Mouse (Mus musculus): ENCODE results near the gene Macrod2.

Macrod2 gene

DNA sequence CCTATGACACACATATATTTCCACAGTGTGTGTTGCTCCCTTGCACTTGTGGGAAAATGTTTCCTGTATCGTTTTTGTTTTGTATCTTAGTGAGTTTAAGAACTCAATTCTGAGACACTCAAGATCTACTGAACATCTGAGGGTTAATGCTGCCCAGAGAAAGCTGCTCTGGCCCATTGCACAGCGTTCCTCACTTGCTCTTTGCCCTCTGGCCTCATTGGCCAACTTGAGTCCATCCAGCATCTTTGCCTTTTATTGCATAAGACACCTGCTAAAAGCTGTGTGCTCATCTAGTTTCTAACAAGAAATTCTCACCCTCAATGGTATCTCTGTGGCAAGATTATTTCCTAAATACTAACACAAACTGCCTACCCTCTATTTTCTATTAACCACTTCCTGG is 1435.4 kb downstream of the Macrod2 start:
- no peak for DNase-seq (ENCODE audit: low read depth, low spot score)

- DNase-seq (ENCODE audit: low read depth, low spot score), result no peak
Measured at GRCm38 (mm10) chr2:141831515-141831914, 1436.4 kb downstream of the Macrod2 start.

DNA sequence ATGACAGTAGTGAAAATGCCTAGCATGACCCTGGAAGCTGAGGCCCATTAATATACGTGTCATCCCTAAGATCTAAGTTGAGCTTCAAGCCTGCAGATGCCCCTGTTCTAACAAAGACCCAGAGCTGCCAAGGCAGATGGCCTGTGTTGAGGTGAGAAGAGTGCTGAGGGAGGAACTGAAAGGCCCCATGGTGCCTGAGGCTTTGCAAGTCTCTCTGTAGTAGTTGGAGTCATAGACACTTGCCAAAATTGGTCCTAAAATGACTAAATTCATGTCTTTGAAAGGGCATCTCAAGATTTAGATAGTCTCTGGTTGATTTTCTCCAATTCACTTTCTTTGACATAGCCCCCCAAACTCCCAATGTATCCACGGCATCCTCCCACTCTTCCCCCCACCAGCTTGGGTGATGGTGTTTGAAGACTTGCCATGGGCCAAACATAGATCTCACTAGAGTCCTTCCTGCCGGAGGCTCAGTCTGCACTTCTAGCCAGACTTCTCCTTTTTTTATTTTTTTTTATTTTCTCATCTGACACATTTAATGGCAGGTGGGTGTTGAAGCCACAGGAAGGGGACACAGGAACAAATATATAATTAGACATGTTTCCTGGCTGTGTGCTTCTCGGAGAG is 1439.2 kb downstream of the Macrod2 start:
- no peak for DNase-seq (ENCODE audit: low read depth, low spot score)

DNA sequence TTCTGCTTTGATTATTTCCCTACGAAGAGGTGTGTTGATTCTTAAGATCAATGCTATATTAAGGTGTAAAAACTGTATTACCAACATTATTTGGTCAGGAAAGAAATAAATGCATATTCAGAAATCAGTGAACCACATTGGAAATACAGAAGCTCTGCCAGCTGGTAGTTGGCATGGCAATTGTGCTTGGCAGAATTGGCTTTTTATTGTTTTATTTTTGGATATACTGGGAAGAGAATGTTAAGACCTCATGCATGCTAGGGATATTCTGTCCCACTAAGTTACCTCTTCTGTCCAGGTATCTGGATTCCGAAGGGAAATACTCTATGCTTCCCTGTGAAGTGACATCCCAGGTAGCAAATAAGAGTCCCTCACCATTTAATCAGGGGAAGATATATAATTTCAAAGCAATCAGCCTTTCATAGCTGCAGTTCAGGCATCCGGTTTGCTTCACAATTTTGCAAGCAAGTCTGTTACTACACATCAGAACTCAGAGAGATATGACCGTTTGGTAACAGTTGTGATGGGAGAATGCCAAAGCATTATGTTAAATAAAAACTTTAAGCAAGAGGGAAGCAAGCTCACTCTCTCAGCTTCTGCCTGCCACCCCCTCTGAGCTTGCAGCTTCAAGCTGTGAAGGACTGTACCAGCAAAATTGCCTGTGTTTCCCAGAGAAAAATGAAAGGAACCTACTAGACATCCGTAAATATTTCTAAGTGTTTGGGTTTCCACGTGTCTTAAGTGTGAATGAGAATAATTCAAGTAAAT is 1449.5 kb downstream of the Macrod2 start:
- no peak for DNase-seq (ENCODE audit: low read depth, low spot score)

DNA sequence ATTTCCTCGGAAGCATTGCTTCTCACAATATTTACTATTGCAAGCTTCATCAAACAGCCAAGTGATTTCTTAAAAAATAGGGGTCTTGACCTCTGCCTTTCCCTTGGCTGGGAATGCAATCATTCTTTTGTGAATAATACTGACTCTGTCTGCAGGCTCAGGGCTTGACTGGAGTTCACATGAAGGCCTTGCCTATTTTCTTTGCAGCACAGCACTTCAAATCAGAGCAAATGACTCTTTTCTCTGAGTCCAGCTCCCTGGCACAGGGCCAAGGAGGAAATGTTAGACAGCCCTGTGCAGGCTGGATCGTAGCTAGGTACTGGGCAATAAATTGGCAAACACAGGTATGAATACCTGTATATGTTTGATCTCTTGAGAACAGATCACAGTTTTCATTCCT is 1464.1 kb downstream of the Macrod2 start:
- DNase-seq (ENCODE audit: low read depth, low spot score), result peak; percentile 51

DNA sequence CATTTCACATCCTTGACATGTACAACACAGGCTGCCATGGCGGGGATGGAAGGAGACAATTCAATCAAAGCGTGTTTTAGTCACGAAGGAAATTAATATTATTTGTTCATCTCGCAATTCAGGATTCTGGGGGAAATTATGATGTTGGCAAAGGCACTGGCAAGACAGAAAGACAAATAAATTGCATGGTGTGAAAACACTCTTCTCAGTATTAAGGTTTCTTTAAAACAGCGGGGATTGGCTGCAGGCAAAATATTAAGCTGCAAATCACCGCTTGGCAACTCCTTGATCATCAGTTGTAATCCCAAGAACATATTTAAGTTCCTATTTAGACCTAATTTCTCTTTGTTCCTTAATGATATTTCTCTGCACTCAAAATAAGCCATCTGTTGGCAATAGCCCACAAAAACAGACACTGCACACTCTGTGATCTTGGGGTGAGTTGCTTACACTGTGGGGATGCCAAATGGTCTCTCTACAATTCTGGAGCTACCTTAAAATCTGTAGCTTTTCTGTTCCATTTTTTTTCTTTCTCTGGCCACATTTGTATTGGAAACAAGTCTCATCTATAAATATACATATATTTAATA is 1466.7 kb downstream of the Macrod2 start:
- no peak for DNase-seq (ENCODE audit: low read depth, low spot score)

- DNase-seq (ENCODE audit: low read depth, low spot score), result no peak
Measured at GRCm38 (mm10) chr2:141862531-141863265, 1467.6 kb downstream of the Macrod2 start.

GRCm38 (mm10) chr2:141863628-141864165 is 1468.6 kb downstream of the Macrod2 start:
- DNase-seq (ENCODE audit: low read depth, low spot score), result no peak

DNA sequence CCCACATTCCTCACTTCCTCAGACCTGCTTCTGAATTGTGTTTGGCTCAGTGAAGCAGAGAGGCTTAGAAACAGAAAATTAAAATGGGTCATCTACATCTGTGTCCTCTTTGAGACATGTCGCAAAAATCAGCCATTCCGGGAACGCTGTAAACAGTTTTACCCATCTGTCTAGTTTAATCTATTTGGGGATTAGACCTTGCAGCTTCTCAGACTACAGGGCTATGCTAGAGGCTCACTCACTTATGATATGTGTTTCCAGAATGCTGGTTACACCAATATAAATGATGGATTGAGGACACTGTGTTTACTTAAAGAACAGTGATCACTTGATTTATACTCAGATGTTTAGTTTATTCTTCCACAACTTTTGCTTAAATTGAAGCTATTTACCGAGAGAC is 1475.8 kb downstream of the Macrod2 start:
- DNase-seq (ENCODE audit: low read depth, low spot score), result no peak

DNA sequence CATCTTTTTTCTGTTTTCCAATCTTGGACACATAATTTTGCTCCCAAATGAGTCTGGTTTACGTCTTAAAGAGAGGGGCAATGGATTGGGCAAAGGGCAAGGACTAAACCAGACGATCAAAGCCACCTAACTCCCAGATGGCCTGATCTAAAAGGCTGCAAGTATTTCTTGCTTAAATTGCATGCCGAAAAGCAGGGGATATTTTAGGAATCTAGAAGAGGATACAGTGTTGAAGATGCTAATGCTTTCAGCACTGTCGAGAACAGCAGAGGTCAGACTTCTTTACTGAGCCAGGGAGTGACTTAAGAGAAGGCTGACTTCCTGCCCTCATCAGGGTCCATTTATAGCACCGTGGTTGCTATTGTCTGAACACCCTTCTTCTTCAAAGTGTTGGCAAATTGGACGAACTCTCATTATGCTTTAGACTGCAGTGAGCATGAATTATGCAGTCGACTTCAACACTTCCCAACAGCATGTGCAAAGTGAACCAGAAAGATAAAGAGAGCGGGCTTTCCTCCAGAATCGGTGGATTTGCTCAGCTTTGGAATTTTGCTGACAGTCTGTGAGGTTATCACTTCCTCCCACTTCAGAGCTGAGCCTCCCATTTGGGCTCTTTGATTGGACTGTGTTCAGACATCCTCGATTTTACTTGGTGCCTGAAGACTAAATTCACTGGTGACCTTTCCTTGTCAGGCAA is 1481.2 kb downstream of the Macrod2 start:
- DNase-seq (ENCODE audit: low read depth, low spot score), result no peak

DNA sequence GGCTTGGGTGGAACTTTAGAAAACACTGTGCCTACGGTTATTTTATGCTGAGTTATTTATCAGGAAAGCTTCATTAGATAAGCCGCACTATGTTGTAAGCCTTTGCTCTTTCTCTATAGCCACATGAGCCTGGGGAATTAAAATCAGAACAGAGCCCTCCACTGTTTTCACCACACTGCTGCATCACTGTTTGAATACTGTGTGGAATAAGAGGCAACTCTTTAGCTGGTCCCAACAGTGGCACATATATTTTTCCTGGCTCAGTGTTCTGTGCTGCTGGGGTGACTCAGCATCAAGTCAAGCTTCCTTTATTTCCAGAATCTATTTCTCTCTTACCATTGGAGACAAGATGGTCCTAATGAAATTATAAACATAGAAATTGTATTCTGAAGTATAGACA is 1481.8 kb downstream of the Macrod2 start:
- no peak for DNase-seq (ENCODE audit: low read depth, low spot score)

DNA sequence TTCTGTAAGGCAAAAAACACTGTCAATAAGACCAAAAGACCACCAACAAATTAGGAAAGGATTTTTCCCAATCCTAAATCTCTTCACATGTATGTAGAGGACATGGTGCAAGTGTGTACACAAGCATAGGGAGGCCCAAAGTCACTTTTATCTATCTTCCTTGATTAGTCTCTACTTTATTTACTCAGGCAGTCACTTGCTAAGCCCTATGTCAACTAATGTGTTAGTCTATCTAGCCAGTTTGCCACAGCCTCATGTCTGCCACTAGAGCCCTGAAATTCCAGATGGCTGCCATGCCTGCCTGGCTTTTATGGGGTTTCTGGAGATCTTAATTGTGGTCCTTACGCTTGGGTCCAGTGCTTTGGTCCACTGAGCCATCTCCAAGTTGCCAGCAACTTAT is 1483.4 kb downstream of the Macrod2 start:
- DNase-seq (ENCODE audit: low read depth, low spot score), result no peak

- peak; percentile 64 for DNase-seq (ENCODE audit: low read depth, low spot score)
Measured at GRCm38 (mm10) chr2:141879711-141880110, 1484.6 kb downstream of the Macrod2 start.

DNA sequence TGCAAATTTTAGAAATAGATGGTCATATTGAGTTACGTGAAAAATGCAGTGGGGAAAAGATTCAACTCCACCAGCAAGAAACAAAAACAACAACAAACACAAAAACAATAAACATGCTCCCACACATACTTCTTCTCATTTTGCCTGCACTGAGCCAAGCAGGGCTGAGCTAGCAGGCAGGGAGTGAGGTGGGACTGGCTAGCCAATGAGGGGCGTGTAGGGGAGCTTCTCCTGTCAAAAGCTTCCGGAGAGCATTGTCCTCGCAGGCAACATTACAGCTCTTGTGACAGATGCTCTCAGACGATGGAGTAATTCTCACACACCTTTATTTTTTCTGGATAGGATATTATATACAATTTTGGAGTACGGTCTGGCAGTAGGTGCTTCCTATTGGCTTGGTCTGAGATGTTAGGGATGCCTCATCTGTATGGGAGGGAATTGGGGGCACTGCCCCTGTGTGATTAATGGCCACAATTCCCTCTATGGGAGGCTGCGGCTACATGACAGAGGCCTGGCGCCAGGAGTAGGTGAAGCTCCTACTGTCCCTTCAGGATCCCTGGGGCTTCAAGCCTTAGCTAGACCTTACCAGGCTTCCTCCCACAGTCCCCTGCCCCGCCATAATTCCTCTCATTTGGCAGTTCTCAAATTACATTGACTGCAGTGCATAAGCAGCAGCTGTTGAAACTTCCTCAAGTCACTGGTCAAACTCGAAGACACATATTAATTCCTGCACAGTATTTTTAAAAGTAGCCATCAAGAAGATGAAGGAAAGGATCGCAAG is 1491.8 kb downstream of the Macrod2 start:
- peak; percentile 30 for DNase-seq (ENCODE audit: low read depth, low spot score)

GRCm38 (mm10) chr2:141889497-141889896 is 1494.4 kb downstream of the Macrod2 start:
- no peak for DNase-seq (ENCODE audit: low read depth, low spot score)

DNA sequence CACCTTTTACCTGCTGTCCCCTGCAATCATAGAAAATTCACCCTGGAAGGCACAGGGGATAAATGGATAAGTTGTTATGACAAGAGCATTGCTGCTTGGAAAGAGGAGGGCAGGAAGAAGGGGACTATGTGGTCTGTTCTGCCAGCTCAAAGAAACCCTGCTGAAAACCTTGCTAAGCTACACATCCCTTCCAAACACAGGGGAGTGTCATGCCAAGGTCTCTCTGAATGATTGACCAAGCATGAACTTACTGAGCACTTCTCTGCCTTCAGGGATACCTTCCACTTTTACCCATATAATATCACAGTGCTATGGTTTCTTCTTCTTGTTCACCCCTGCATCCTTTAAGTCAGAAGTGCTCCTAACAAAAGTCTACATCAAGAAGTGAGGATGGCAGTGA is 1502.8 kb downstream of the Macrod2 start:
- no peak for DNase-seq (ENCODE audit: low read depth, low spot score)

GRCm38 (mm10) chr2:141911831-141912447 is 1516.8 kb downstream of the Macrod2 start:
- no peak for DNase-seq (ENCODE audit: low read depth, low spot score)

GRCm38 (mm10) chr2:141913486-141913885 is 1518.4 kb downstream of the Macrod2 start:
- DNase-seq (ENCODE audit: low read depth, low spot score), result no peak

DNA sequence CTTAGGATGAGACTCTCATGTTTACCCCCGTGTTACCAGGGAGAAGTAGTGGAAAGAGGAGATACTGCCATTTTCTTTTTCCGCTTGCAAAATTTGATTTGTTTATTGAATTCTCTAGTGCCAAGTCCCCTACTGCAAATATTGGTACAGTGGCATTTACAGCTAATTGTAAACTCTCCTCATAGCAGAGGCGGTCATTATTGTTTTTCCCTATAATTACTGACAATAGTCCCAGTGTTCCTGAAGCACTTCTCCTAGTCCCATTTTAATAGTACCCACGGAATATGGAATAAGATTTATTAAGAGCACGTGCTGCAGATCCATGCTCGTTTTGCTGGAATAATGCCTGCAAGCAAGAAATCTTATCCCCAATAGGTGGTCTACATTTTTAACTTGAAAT is 1518.8 kb downstream of the Macrod2 start:
- no peak for DNase-seq (ENCODE audit: low read depth, low spot score)

DNA sequence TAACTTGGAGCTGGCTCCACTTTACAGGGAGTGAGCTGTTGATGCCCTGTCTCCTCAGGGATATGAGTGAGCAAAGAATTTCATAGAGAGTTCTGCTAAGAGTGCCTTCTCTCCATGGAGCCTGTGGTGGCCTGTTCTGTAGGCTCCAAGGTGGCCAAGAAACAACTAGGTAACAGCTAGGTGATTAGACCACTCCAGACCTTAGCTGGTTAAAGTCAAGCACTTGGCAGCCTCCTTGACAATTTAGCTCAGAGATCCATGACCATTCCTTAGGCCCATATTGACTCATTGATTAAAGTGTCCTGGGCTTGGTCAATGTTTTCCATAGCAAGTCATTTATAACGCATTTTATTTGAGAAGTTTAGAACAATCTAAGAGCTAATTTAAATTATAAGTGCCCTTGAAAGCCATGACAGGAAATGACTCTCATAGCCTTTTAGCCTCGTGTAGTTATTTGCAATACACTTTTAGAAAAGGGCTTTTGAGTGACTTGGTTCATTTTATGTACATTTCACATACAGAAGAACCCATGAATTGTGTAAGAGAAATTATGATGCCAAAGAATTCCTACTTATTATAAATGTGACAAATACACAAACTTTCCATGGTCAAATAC is 1525.4 kb downstream of the Macrod2 start:
- DNase-seq (ENCODE audit: low read depth, low spot score), result no peak

All from forelimb bud, embryonic 11.5 days (tissue).